ENCODE assay signal across 25 mouse cellular contexts in genomic region chr3:39776278-39777039, GRCm38 (mm10).
"Had no signal": no experiment of that assay in that cellular context is flagged by ENCODE, and none has a peak within 500 bp of the region (broad histone marks: within the 10 kb centered on the region; RNA-seq: fewer than 3 reads in every experiment).

No protein-coding gene starts in this region.

- DNase-seq: gastrocnemius, adult 2 months; gastrocnemius, postnatal 10 days; gastrocnemius, postnatal 25 days; heart, postnatal 36 days; kidney, adult 18-20 months; kidney, adult 8-10 months; kidney, postnatal 10 days; kidney, postnatal 25 days; kidney, postnatal 4 days; liver, embryonic 13.5 days; liver, postnatal 0 days; lung, adult 2 months had no signal

- ATAC-seq: forebrain, embryonic 16.5 days; hindbrain, embryonic 16.5 days; inflammation-experienced regulatory T-cells, adult 6 months; intestine, embryonic 15.5 days; intestine, postnatal 0 days; liver, postnatal 0 days had no signal

- H3K4me1 ChIP-seq: intestine, embryonic 15.5 days; limb, embryonic 10.5 days; liver, embryonic 13.5 days; liver, embryonic 15.5 days had no signal

- H3K36me3 ChIP-seq: hindbrain, embryonic 10.5 days; hindbrain, embryonic 12.5 days; intestine, embryonic 15.5 days; limb, embryonic 10.5 days; limb, embryonic 12.5 days; liver, embryonic 13.5 days; liver, embryonic 15.5 days had no signal

- H3K27ac ChIP-seq: gastrocnemius, adult 2 months; hindbrain, embryonic 10.5 days; hindbrain, embryonic 12.5 days; hindbrain, embryonic 14.5 days; intestine, embryonic 15.5 days; layer of hippocampus, adult 2 months; left cerebral cortex, adult 2 months; limb, embryonic 10.5 days; limb, embryonic 12.5 days; liver, embryonic 13.5 days; liver, embryonic 15.5 days had no signal

- H3K9me3 ChIP-seq: hindbrain, embryonic 10.5 days; hindbrain, embryonic 12.5 days; intestine, embryonic 15.5 days; limb, embryonic 10.5 days; limb, embryonic 12.5 days; liver, embryonic 13.5 days; liver, embryonic 15.5 days had no signal

- H3K4me2 ChIP-seq: hindbrain, embryonic 12.5 days; hindbrain, embryonic 14.5 days; intestine, embryonic 15.5 days; limb, embryonic 12.5 days; liver, embryonic 13.5 days; liver, embryonic 15.5 days had no signal

- H3K27me3 ChIP-seq: hindbrain, embryonic 12.5 days; intestine, embryonic 15.5 days; limb, embryonic 12.5 days; liver, embryonic 13.5 days; liver, embryonic 15.5 days had no signal

- H3K4me3 ChIP-seq: gastrocnemius, adult 2 months; hindbrain, embryonic 10.5 days; hindbrain, embryonic 12.5 days; intestine, embryonic 15.5 days; layer of hippocampus, adult 2 months; left cerebral cortex, adult 2 months; limb, embryonic 10.5 days; limb, embryonic 12.5 days; liver, embryonic 13.5 days; liver, embryonic 15.5 days had no signal

- H3K9ac ChIP-seq: hindbrain, embryonic 12.5 days; hindbrain, embryonic 14.5 days; intestine, embryonic 15.5 days; limb, embryonic 12.5 days; liver, embryonic 13.5 days; liver, embryonic 15.5 days; liver, postnatal 0 days had no signal
